Mouse (Mus musculus): ENCODE measurements around the gene Tspan15. TPM values are rescaled to one million over a fixed set of nuclear protein-coding genes. Genes with fewer than 3 reads are reported as not detected.

Tspan15 gene
- polyA plus RNA-seq, 1 experiment, result 10.4 TPM

DNA sequence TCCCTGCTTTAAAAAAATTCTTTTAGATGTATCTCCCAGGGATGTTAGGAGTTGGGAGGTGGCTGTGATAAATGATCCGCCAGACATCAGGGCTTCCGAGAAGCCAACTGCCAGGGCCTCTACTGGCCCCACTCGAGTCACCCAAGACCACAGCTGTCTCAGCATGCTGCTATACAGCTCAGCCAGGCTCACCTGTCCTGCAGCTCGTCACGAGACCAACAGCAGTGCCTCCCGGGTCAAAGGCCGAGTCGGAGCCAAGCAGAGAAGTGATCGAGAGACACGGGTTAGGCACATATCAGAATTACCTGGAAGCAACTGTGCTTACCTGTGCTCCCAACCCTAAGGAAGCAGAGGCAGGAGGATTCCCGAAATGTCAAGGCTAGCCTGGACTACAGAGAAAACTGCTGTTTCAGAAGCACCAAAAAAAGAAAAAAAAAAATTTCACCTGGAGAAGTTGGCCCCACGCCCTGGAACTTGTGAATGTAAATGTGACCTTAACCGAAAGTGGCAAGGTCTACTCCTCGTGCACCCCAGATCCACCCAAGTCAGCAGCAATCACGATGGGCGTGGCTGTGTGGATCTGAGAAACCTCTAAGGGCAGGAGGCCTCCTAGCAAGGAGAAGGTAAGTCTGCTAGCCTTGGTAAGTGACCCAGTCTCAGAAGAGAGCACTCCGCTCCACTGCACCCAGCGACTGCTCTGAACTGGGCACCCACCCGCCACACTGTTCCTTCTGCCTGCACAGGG is 12.8 kb downstream of the Tspan15 start:
- Histone ChIP-seq H3K9ac (ENCODE audit: low read depth, poor library complexity, severe bottlenecking) (no peak overlapping the region), H3K27ac (ENCODE audit: insufficient read depth, low read length) (no peak overlapping the region), H3K4me3 (ENCODE audit: low read depth, low read length) (no peak overlapping the region), H3K9me3 (replicated peaks; ENCODE audit: control insufficient read depth, insufficient read depth, low read length, poor library complexity, severe bottlenecking) (no peaks in the 10 kb centered on the region), H3K27me3 (ENCODE audit: control insufficient read depth, insufficient read depth, low read length, poor library complexity, severe bottlenecking) (no peaks in the 10 kb centered on the region), H3K36me3 (ENCODE audit: control insufficient read depth, insufficient read depth, low read length, poor library complexity, severe bottlenecking) (no peaks in the 10 kb centered on the region), H3K4me1 (ENCODE audit: control insufficient read depth, insufficient read depth, low read length) (peaks cover 2% of the 10 kb centered on the region)
- TF ChIP-seq CTCF (IDR thresholded peaks at IDR 0.05; ENCODE audit: low read depth, low read length) (no peak), EP300 (IDR thresholded peaks at IDR 0.05; ENCODE audit: insufficient read depth, low read depth, low read length) (no peak), POLR2A (IDR thresholded peaks at IDR 0.05; ENCODE audit: insufficient read depth, low read length) (no peak)

DNA sequence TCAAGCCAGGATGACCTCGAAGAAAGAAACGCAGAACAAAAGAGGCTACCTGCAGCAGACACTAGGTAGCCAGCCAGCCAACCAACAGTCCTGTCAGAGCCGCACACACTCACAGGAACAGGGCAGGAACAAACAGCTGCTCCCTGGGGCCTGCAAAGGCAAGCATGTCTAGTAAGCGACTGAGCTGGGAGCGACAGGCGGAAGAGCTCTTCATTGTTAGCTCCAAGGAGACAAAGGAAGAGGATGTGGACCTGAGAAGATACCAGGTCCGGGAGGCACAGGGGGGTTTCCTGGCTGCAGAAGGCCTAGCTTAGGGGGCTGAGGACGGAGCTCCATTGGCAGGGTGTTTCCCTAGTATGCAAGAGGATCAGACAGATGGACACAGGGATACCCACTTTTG is 13.9 kb downstream of the Tspan15 start:
- TF ChIP-seq CTCF (IDR thresholded peaks at IDR 0.05; ENCODE audit: low read depth, low read length), result no peak
- no peak for TF ChIP-seq POLR2A (IDR thresholded peaks at IDR 0.05; ENCODE audit: insufficient read depth, low read length)
- TF ChIP-seq EP300 (IDR thresholded peaks at IDR 0.05; ENCODE audit: insufficient read depth, low read depth, low read length), result 0 out of 2 replicates have a peak, but pooled peaks have one; percentile 34
- no peaks in the 10 kb centered on the region for H3K27me3 ChIP-seq (ENCODE audit: control insufficient read depth, insufficient read depth, low read length, poor library complexity, severe bottlenecking)
- no peaks in the 10 kb centered on the region for H3K36me3 ChIP-seq (ENCODE audit: control insufficient read depth, insufficient read depth, low read length, poor library complexity, severe bottlenecking)
- no peak overlapping the region for H3K9ac ChIP-seq (ENCODE audit: low read depth, poor library complexity, severe bottlenecking)
- H3K4me1 ChIP-seq (ENCODE audit: control insufficient read depth, insufficient read depth, low read length), result peaks cover 2% of the 10 kb centered on the region
- no peak overlapping the region for H3K4me3 ChIP-seq (ENCODE audit: low read depth, low read length)
- H3K27ac ChIP-seq (ENCODE audit: insufficient read depth, low read length), result no peak overlapping the region
- H3K9me3 ChIP-seq (replicated peaks; ENCODE audit: control insufficient read depth, insufficient read depth, low read length, poor library complexity, severe bottlenecking), result no peaks in the 10 kb centered on the region

DNA sequence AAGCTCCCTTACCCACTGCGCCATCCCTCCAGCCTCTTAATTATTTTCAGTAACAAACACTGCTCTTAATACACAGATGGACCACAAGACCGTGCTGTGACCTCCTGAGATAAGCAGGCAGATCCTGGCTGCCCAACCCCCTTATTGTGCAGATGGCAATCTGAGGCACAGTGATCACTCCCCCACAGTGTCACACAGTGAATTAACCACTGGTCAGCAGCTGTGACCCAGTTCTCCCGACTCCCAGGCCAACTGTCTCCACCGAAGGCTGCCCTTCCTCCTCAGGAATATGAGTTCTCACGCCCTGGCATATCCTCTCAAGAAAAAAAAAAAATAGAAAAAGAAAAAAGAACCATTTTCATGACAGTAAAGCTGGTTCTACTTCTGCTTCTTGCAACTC is 14.5 kb downstream of the Tspan15 start:
- H3K9me3 ChIP-seq (replicated peaks; ENCODE audit: control insufficient read depth, insufficient read depth, low read length, poor library complexity, severe bottlenecking), result no peaks in the 10 kb centered on the region
- no peak overlapping the region for H3K9ac ChIP-seq (ENCODE audit: low read depth, poor library complexity, severe bottlenecking)
- TF ChIP-seq EP300 (IDR thresholded peaks at IDR 0.05; ENCODE audit: insufficient read depth, low read depth, low read length) (no peak), POLR2A (IDR thresholded peaks at IDR 0.05; ENCODE audit: insufficient read depth, low read length) (no peak), CTCF (IDR thresholded peaks at IDR 0.05; ENCODE audit: low read depth, low read length) (no peak)
- no peaks in the 10 kb centered on the region for H3K27me3 ChIP-seq (ENCODE audit: control insufficient read depth, insufficient read depth, low read length, poor library complexity, severe bottlenecking)
- no peak overlapping the region for H3K4me3 ChIP-seq (ENCODE audit: low read depth, low read length)
- peaks cover 2% of the 10 kb centered on the region for H3K4me1 ChIP-seq (ENCODE audit: control insufficient read depth, insufficient read depth, low read length)
- no peak overlapping the region for H3K27ac ChIP-seq (ENCODE audit: insufficient read depth, low read length)
- no peaks in the 10 kb centered on the region for H3K36me3 ChIP-seq (ENCODE audit: control insufficient read depth, insufficient read depth, low read length, poor library complexity, severe bottlenecking)

DNA sequence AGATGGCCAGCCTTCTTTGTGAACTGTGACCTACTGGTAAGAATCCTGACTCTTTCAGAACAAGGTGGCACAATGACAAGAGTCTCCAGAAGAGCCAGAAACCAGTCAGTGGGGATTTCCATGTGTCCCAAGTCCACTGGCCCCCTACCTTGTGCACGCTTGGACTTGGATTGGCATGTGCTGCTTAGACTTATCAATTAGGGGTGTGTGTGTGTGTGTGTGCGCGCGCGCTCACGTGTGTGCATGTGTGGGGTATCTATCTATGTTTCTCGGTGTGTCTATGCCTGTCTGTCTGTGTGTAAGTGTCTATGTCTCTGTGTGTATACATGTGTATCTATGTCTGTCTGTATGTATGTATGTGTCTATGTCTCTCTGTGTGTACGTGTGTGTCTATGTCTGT is 15.4 kb downstream of the Tspan15 start:
- Histone ChIP-seq H3K4me3 (ENCODE audit: low read depth, low read length) (no peak overlapping the region), H3K27me3 (ENCODE audit: control insufficient read depth, insufficient read depth, low read length, poor library complexity, severe bottlenecking) (no peaks in the 10 kb centered on the region), H3K9me3 (replicated peaks; ENCODE audit: control insufficient read depth, insufficient read depth, low read length, poor library complexity, severe bottlenecking) (no peaks in the 10 kb centered on the region), H3K4me1 (ENCODE audit: control insufficient read depth, insufficient read depth, low read length) (peaks cover 2% of the 10 kb centered on the region), H3K27ac (ENCODE audit: insufficient read depth, low read length) (no peak overlapping the region), H3K36me3 (ENCODE audit: control insufficient read depth, insufficient read depth, low read length, poor library complexity, severe bottlenecking) (no peaks in the 10 kb centered on the region), H3K9ac (ENCODE audit: low read depth, poor library complexity, severe bottlenecking) (no peak overlapping the region)
- TF ChIP-seq CTCF (IDR thresholded peaks at IDR 0.05; ENCODE audit: low read depth, low read length) (no peak), POLR2A (IDR thresholded peaks at IDR 0.05; ENCODE audit: insufficient read depth, low read length) (no peak), EP300 (IDR thresholded peaks at IDR 0.05; ENCODE audit: insufficient read depth, low read depth, low read length) (no peak)

DNA sequence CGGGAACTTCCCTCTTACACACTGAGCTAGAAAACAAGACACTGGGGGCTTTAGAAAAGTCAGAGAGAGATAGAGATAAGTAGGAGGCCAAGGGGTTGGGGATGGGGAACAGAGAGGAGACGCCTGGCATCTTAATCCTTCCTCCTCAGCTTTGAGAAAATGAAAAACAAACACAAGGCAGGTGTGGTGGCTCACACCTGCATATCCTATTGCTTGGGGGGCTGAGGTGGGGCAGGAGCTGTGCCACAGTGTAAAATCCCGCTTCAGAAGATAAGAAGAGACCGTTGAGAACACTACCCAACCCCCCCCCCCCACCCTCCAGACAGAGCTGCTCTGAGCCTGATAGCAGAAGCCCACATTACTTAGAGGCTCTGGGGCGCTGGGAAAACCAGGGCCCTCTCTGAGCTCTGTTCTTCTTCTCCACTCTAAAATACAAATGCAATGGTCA is 15.9 kb downstream of the Tspan15 start:
- Histone ChIP-seq H3K9ac (ENCODE audit: low read depth, poor library complexity, severe bottlenecking) (no peak overlapping the region), H3K36me3 (ENCODE audit: control insufficient read depth, insufficient read depth, low read length, poor library complexity, severe bottlenecking) (no peaks in the 10 kb centered on the region), H3K27ac (ENCODE audit: insufficient read depth, low read length) (no peak overlapping the region), H3K9me3 (replicated peaks; ENCODE audit: control insufficient read depth, insufficient read depth, low read length, poor library complexity, severe bottlenecking) (no peaks in the 10 kb centered on the region), H3K4me1 (ENCODE audit: control insufficient read depth, insufficient read depth, low read length) (peaks cover 4% of the 10 kb centered on the region), H3K27me3 (ENCODE audit: control insufficient read depth, insufficient read depth, low read length, poor library complexity, severe bottlenecking) (no peaks in the 10 kb centered on the region), H3K4me3 (ENCODE audit: low read depth, low read length) (no peak overlapping the region)
- TF ChIP-seq CTCF (IDR thresholded peaks at IDR 0.05; ENCODE audit: low read depth, low read length) (no peak), POLR2A (IDR thresholded peaks at IDR 0.05; ENCODE audit: insufficient read depth, low read length) (no peak), EP300 (IDR thresholded peaks at IDR 0.05; ENCODE audit: insufficient read depth, low read depth, low read length) (no peak)

DNA sequence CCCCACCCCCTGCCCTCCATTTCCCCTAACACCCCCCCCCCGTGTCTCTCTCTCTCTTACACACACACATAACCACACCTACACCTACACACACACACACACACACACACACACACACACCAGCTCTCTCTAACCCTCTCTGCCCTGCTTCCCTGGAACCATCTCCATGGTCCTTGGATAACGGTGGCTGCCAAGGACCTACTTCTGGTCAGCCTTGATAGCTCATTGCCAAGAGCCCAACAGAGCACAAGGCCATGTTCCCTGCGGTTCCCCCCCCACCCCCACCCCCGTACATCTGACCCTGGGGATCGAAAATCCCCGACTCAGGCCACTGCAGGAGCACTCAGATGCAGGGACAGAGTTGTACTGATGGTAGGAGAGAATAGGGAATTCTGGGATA is 19.7 kb downstream of the Tspan15 start:
- H3K9me3 ChIP-seq (replicated peaks; ENCODE audit: control insufficient read depth, insufficient read depth, low read length, poor library complexity, severe bottlenecking), result no peaks in the 10 kb centered on the region
- no peak overlapping the region for H3K4me3 ChIP-seq (ENCODE audit: low read depth, low read length)
- H3K27ac ChIP-seq (ENCODE audit: insufficient read depth, low read length), result no peak overlapping the region
- H3K4me1 ChIP-seq (ENCODE audit: control insufficient read depth, insufficient read depth, low read length), result peaks cover 2% of the 10 kb centered on the region
- H3K27me3 ChIP-seq (ENCODE audit: control insufficient read depth, insufficient read depth, low read length, poor library complexity, severe bottlenecking), result no peaks in the 10 kb centered on the region
- H3K9ac ChIP-seq (ENCODE audit: low read depth, poor library complexity, severe bottlenecking), result no peak overlapping the region
- no peaks in the 10 kb centered on the region for H3K36me3 ChIP-seq (ENCODE audit: control insufficient read depth, insufficient read depth, low read length, poor library complexity, severe bottlenecking)
- no peak for TF ChIP-seq CTCF (IDR thresholded peaks at IDR 0.05; ENCODE audit: low read depth, low read length)
- no peak for TF ChIP-seq EP300 (IDR thresholded peaks at IDR 0.05; ENCODE audit: insufficient read depth, low read depth, low read length)
- TF ChIP-seq POLR2A (IDR thresholded peaks at IDR 0.05; ENCODE audit: insufficient read depth, low read length), result no peak
